Mouse (Mus musculus) CH12.LX (cell line): ENCODE measurements around the gene Taf10. TPM values are rescaled to one million over a fixed set of nuclear protein-coding genes. Genes with fewer than 3 reads are reported as not detected.

Experiments used
- DNase-seq: peaks from one replicate; pipeline ENCODE4 v3.0.0-alpha.2; 2013; ENCODE audit errors: extremely low read depth
- H3K27ac ChIP-seq: 2 replicates; pipeline ENCODE4 v1.5.1; 2012; ENCODE audit warnings: low read depth, mild to moderate bottlenecking, control low read depth, moderate library complexity; ENCODE audit not compliant: insufficient read depth
- H3K27me3 ChIP-seq: replicated peaks from 2 replicates; pipeline ENCODE3; 2012; ENCODE audit warnings: inconsistent platforms
- H3K36me3 ChIP-seq, 2 experiments: replicated peaks in 1 of 2; 2 replicates each; pipeline versions ENCODE3 to v1.6.1; 2012; ENCODE audit warnings: inconsistent platforms in 1 of 2, low read length in 1 of 2, mild to moderate bottlenecking in 1 of 2, mixed read lengths in 1 of 2, moderate library complexity in 1 of 2; ENCODE audit not compliant: control insufficient read depth in 1 of 2, insufficient read depth in 1 of 2
- H3K4me1 ChIP-seq, 2 experiments: 2 replicates each; pipeline ENCODE4 v1.6.1; 2012; ENCODE audit warnings: inconsistent platforms in 1 of 2, moderate library complexity in 1 of 2; ENCODE audit not compliant: insufficient read depth in 2 of 2, control insufficient read depth in 1 of 2
- H3K4me2 ChIP-seq: 2 replicates; pipeline ENCODE4 v1.6.1; 2012; ENCODE audit warnings: low read depth, mild to moderate bottlenecking, control low read depth; ENCODE audit not compliant: poor library complexity, insufficient read depth, severe bottlenecking
- H3K4me3 ChIP-seq, 3 experiments: fragments of 150-350 bp in 1 of 3; sonication (generic) in 1 of 3; replicated peaks in 1 of 3; 2 replicates each; pipeline versions ENCODE3 to v1.5.1; 2011 to 2012; ENCODE audit warnings: low read depth in 2 of 3, low read length in 2 of 3, mild to moderate bottlenecking in 2 of 3, moderate library complexity in 2 of 3, control low read depth in 1 of 3, improper control_type of control experiment in 1 of 3, inconsistent platforms in 1 of 3, mixed read lengths in 1 of 3; ENCODE audit not compliant: poor library complexity in 1 of 3
- H3K79me2 ChIP-seq: replicated peaks from 2 replicates; pipeline ENCODE4 v1.6.1; 2012; ENCODE audit warnings: mild to moderate bottlenecking, moderate library complexity; ENCODE audit not compliant: control insufficient read depth, poor library complexity, insufficient read depth, severe bottlenecking; ENCODE audit errors: extremely low read depth
- H3K9ac ChIP-seq: 2 replicates; pipeline ENCODE4 v1.6.1; 2012; ENCODE audit warnings: low read depth, mild to moderate bottlenecking, control low read depth, moderate library complexity; ENCODE audit not compliant: insufficient read depth
- H3K9me3 ChIP-seq: replicated peaks from 2 replicates; pipeline ENCODE3; 2012; ENCODE audit warnings: low read length, inconsistent platforms, mixed read lengths
- BHLHE40 ChIP-seq: IDR thresholded peaks from 2 replicates; pipeline ENCODE4 v1.6.1; 2011; ENCODE audit warnings: mild to moderate bottlenecking, low read depth, low read length, improper control_type of control experiment
- CHD1 ChIP-seq: IDR thresholded peaks from 2 replicates; pipeline ENCODE4 v1.6.1; 2012; ENCODE audit warnings: low read depth, low read length, improper control_type of control experiment, inconsistent platforms
- CHD2 ChIP-seq: IDR thresholded peaks from 2 replicates; pipeline ENCODE4 v1.6.1; 2011; ENCODE audit warnings: low read length, improper control_type of control experiment
- E2F4 ChIP-seq: IDR thresholded peaks from 2 replicates; pipeline ENCODE4 v1.6.1; 2011; ENCODE audit warnings: low read depth, low read length, improper control_type of control experiment; ENCODE audit not compliant: insufficient replicate concordance
- ELF1 ChIP-seq: IDR thresholded peaks from 2 replicates; pipeline ENCODE4 v1.6.1; 2014; ENCODE audit warnings: low read depth, mild to moderate bottlenecking, inconsistent platforms, low read length, improper control_type of control experiment
- EP300 ChIP-seq: IDR thresholded peaks from 2 replicates; pipeline ENCODE4 v1.6.1; 2011; ENCODE audit warnings: low read length, improper control_type of control experiment
- ETS1 ChIP-seq: conservative IDR thresholded peaks from 2 replicates; pipeline ENCODE4 v1.6.1; 2012; ENCODE audit warnings: low read depth, mild to moderate bottlenecking, inconsistent platforms, low read length, improper control_type of control experiment, moderate library complexity
- GABPA ChIP-seq: IDR thresholded peaks from 2 replicates; pipeline ENCODE4 v1.6.1; 2012; ENCODE audit warnings: low read depth, low read length, improper control_type of control experiment, inconsistent platforms; ENCODE audit not compliant: insufficient replicate concordance
- HCFC1 ChIP-seq: IDR thresholded peaks from 2 replicates; pipeline ENCODE4 v1.6.1; 2012; ENCODE audit warnings: low read depth, mild to moderate bottlenecking, inconsistent platforms, low read length, improper control_type of control experiment
- IRF4 ChIP-seq: IDR thresholded peaks from 2 replicates; pipeline ENCODE4 v1.6.1; 2014; ENCODE audit warnings: low read depth, mild to moderate bottlenecking, inconsistent platforms, low read length, improper control_type of control experiment
- KAT2A ChIP-seq: IDR thresholded peaks from 2 replicates; pipeline ENCODE4 v1.6.1; 2012; ENCODE audit warnings: low read length, improper control_type of control experiment, inconsistent platforms; ENCODE audit not compliant: insufficient replicate concordance
- MAX ChIP-seq: IDR thresholded peaks from 2 replicates; pipeline ENCODE4 v1.6.1; 2011; ENCODE audit warnings: low read length, improper control_type of control experiment
- MAZ ChIP-seq: IDR thresholded peaks from 2 replicates; pipeline ENCODE4 v1.6.1; 2012; ENCODE audit warnings: low read depth, mild to moderate bottlenecking, inconsistent platforms, low read length, improper control_type of control experiment, moderate library complexity
- MEF2A ChIP-seq: IDR thresholded peaks from 2 replicates; pipeline ENCODE4 v1.6.1; 2014; ENCODE audit warnings: low read depth, mild to moderate bottlenecking, inconsistent platforms, low read length, improper control_type of control experiment, borderline replicate concordance
- MXI1 ChIP-seq: IDR thresholded peaks from 2 replicates; pipeline ENCODE4 v1.6.1; 2011; ENCODE audit warnings: mild to moderate bottlenecking, low read depth, low read length, improper control_type of control experiment
- NELFE ChIP-seq: IDR thresholded peaks from 2 replicates; pipeline ENCODE4 v1.6.1; 2011; ENCODE audit warnings: low read depth, low read length, improper control_type of control experiment
- PAX5 ChIP-seq: IDR thresholded peaks from 2 replicates; pipeline ENCODE4 v1.6.1; 2012; ENCODE audit warnings: low read length, inconsistent platforms, mixed read lengths
- POLR2A ChIP-seq: IDR thresholded peaks from 2 replicates; pipeline ENCODE4 v1.6.1; 2011; ENCODE audit warnings: low read depth, mild to moderate bottlenecking, improper control_type of control experiment, low read length
- POLR2AphosphoS2 ChIP-seq: IDR thresholded peaks from 2 replicates; pipeline ENCODE4 v1.6.1; 2011; ENCODE audit warnings: low read depth, low read length, improper control_type of control experiment
- RAD21 ChIP-seq: IDR thresholded peaks from 2 replicates; pipeline ENCODE4 v1.6.1; 2011; ENCODE audit warnings: low read depth, mild to moderate bottlenecking, low read length, improper control_type of control experiment, moderate library complexity
- TBP ChIP-seq: conservative IDR thresholded peaks from 2 replicates; pipeline ENCODE4 v1.6.1; 2011; ENCODE audit warnings: low read depth, low read length, improper control_type of control experiment
- TCF12 ChIP-seq: IDR thresholded peaks from 2 replicates; pipeline ENCODE4 v1.6.1; 2014; ENCODE audit warnings: low read depth, mild to moderate bottlenecking, inconsistent platforms, low read length, improper control_type of control experiment
- USF2 ChIP-seq: conservative IDR thresholded peaks from 2 replicates; pipeline ENCODE4 v1.6.1; 2011; ENCODE audit warnings: low read depth, low read length, improper control_type of control experiment
- ZMIZ1 ChIP-seq: IDR thresholded peaks from 2 replicates; pipeline ENCODE4 v1.6.1; 2012; ENCODE audit warnings: low read depth, mild to moderate bottlenecking, inconsistent platforms, low read length, improper control_type of control experiment
- ZNF384 ChIP-seq: IDR thresholded peaks from 2 replicates; pipeline ENCODE4 v1.6.1; 2012; ENCODE audit warnings: low read depth, low read length, improper control_type of control experiment, inconsistent platforms
- dilution Hi-C: fragments of 300-500 bp; cut with MboI; formaldehyde crosslinking; loops from 2 replicates; pipeline ENCODE4 v1.14.3; 2020; ENCODE audit warnings: low sequenced_read_pairs; ENCODE audit not compliant: extremely low pct_unique_long_range_greater_than_20kb, extremely low pct_ligation_motif_present
- in situ Hi-C: fragments of 300-500 bp; cut with MboI; formaldehyde crosslinking; loops from 3 replicates; pipeline ENCODE4 v1.14.3; 2019; ENCODE audit warnings: low sequenced_read_pairs, low pct_ligation_motif_present, low pct_unique_long_range_greater_than_20kb, mixed read lengths
- polyA plus RNA-seq: library from polyadenylated mRNA; unstranded; fragments of >175 nt; gene quantifications from 2 replicates; pipeline ENCODE4 v1.2.1, GENCODE M21; 2012; ENCODE audit warnings: low read depth; ENCODE audit not compliant: insufficient read length
- total RNA-seq, 2 experiments: library from RNA; depleted of rRNA; stranded (reverse); fragments of 300-350 nt in 1 of 2; fragments of >200 nt in 1 of 2; gene quantifications; 2 replicates each; pipeline ENCODE4 v1.2.3; 2012 to 2014

Taf10 gene
- total and polyA plus RNA-seq, 3 experiments = 259 to 461 (median 330) TPM

- TF ChIP-seq MXI1 = peak; percentile 51; the same call in 1 of the 2 replicates
- TF ChIP-seq E2F4 = no peak
- TF ChIP-seq ZNF384 = no peak
- TF ChIP-seq NELFE = no peak
- no peak for TF ChIP-seq TBP
- TF ChIP-seq EP300 = peak; percentile 24; the same call in 1 of the 2 replicates
- TF ChIP-seq IRF4 = no peak
- 0 out of 2 replicates have a peak, but pooled peaks have one; percentile 27 for TF ChIP-seq TCF12
- TF ChIP-seq ETS1 = peak; percentile 44
- no peak for TF ChIP-seq CHD2
- no peak for TF ChIP-seq CHD1
- TF ChIP-seq USF2 = no peak
- TF ChIP-seq HCFC1 = no peak
- no peak for TF ChIP-seq KAT2A
Observed at GRCm38 (mm10) chr7:105777797-105778552, 33.8 kb upstream of the Taf10 start (continued).

- Histone ChIP-seq H3K9ac (no peak overlapping the region), H3K27me3 (no peaks in the 10 kb centered on the region), H3K4me1 (peaks cover 11 to 25% of the 10 kb centered on the region in 2 experiments), H3K27ac (no peak overlapping the region), H3K9me3 (no peaks in the 10 kb centered on the region), H3K36me3 (no peaks in the 10 kb centered on the region), H3K4me3 (no peak overlapping the region), H3K4me2 (no peak overlapping the region)
- in situ Hi-C loops (no loop called here), dilution Hi-C loops (no loop called here)
- TF ChIP-seq MAX (no peak), MAZ (no peak), RAD21 (no peak), ELF1 (no peak), USF2 (no peak), ZMIZ1 (no peak), MEF2A (no peak), BHLHE40 (no peak), KAT2A (no peak), NELFE (no peak), CHD2 (no peak), GABPA (no peak), PAX5 (no peak), IRF4 (no peak), POLR2AphosphoS2 (no peak), MXI1 (no peak), TCF12 (no peak), ETS1 (no peak), POLR2A (no peak), E2F4 (no peak)
- TF ChIP-seq, all 38 proteins: peak for 0
- DNase-seq = no peak
- H3K79me2 ChIP-seq = no peaks in the 10 kb centered on the region
Observed at GRCm38 (mm10) chr7:105777316-105777715, 33.2 kb upstream of the Taf10 start.
